Mouse (Mus musculus): Measurements from ENCODE around the gene Cox4i2.

GRCm38 (mm10) chr2:152756474-152757393 lies 2.8 kb downstream of the Cox4i2 start:
- TF ChIP-seq CTCF (IDR thresholded peaks at IDR 0.05; ENCODE audit: insufficient read depth, low read depth, low read length), result no peak
- no peak for TF ChIP-seq POLR2A (IDR thresholded peaks at IDR 0.05; ENCODE audit: insufficient read depth, low read depth, low read length)

Measured in olfactory bulb, adult 2 months (tissue).